Mouse (Mus musculus) layer of hippocampus, postnatal 10 days (tissue): Measurements from ENCODE around the gene Gm3417. TPM values are rescaled to one million over a fixed set of nuclear protein-coding genes. Genes with fewer than 3 reads are reported as not detected.
A peak's percentile ranks its signal among the peaks of the same experiment; 100 is the strongest.
"Not testable (repeated sequence)": the region's sequence is repeated elsewhere in the genome, so short reads cannot be mapped to it uniquely, and the experiment has no call there.

Source experiments
- DNase-seq, 2 experiments: peaks; one replicate each; pipeline ENCODE4 v3.0.0; 2021; ENCODE audit warnings: low spot score in 2 of 2
- long read RNA-seq: library from polyadenylated mRNA; stranded (forward); transcript quantifications from one replicate; pipeline ENCODE4 v2.0.0, GENCODE M21; 2023
- total RNA-seq, 2 experiments: library from RNA; stranded (reverse); gene quantifications; 2 replicates each; pipeline ENCODE4 v1.2.3; 2021

Gene Gm3417
- not detected for total RNA-seq
- long read RNA-seq = 0 reads

DNA sequence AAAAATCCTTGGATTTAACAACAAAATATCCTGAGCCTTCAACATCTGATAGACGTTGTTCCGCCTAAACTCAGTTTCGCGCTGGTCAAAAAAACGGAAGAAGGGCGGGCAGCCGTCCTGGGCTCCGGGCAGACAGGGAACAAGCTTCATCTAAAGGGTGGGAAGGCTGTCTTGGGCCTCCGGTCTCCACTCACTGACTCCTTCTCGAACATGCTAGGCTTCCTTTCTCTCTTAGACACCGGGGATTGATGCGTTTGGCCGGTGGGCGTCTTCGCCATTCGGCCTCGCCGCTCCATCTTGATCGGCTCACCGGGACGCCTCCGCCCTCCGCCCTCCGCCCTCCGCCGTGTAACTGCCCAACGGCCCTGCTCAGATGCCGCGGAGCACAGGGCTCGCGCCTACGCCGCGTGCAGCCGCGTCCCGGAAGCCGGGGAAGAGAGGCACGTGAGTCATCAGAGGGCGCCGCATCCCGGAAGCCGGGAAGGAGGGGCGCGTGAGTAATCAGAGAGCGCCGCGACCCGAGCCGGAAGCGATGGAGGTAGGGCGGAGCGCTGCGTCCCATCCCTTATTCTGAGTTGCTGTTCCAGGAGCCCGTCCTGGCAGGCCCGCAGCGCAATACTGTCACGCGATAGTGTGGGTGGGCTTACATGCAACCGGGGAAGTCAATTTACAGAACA, at the start of gene Gm3417, which contains the start of gene 9030025P20Rik:
Gm3417 (minus strand) TSS at position 429 of the 677 bp plus-strand sequence.
9030025P20Rik (plus strand) TSS at position 107 of the 677 bp plus-strand sequence.
- DNase-seq = not testable (repeated sequence)

- not testable (repeated sequence) for DNase-seq
Observed at GRCm38 (mm10) chr17:15025513-15025912, 46.9 kb upstream of the Gm3417 start.

GRCm38 (mm10) chr17:15024502-15025193, 46.1 kb upstream of the Gm3417 start:
- not testable (repeated sequence) for DNase-seq

GRCm38 (mm10) chr17:15023878-15024492, 45.4 kb upstream of the Gm3417 start:
- not testable (repeated sequence) for DNase-seq

GRCm38 (mm10) chr17:15021503-15022220, 43.1 kb upstream of the Gm3417 start:
- peak; percentile 23 to 30 for DNase-seq

DNA sequence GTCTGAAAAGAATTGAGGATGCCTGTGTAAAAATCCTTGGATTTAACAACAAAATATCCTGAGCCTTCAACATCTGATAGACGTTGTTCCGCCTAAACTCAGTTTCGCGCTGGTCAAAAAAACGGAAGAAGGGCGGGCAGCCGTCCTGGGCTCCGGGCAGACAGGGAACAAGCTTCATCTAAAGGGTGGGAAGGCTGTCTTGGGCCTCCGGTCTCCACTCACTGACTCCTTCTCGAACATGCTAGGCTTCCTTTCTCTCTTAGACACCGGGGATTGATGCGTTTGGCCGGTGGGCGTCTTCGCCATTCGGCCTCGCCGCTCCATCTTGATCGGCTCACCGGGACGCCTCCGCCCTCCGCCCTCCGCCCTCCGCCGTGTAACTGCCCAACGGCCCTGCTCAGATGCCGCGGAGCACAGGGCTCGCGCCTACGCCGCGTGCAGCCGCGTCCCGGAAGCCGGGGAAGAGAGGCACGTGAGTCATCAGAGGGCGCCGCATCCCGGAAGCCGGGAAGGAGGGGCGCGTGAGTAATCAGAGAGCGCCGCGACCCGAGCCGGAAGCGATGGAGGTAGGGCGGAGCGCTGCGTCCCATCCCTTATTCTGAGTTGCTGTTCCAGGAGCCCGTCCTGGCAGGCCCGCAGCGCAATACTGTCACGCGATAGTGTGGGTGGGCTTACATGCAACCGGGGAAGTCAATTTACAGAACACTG, 31.3 kb upstream of the Gm3417 start, which contains the start of gene Gm3435:
Gm3435 (plus strand) TSS at position 471 of the 708 bp plus-strand sequence.
- not testable (repeated sequence) for DNase-seq

DNA sequence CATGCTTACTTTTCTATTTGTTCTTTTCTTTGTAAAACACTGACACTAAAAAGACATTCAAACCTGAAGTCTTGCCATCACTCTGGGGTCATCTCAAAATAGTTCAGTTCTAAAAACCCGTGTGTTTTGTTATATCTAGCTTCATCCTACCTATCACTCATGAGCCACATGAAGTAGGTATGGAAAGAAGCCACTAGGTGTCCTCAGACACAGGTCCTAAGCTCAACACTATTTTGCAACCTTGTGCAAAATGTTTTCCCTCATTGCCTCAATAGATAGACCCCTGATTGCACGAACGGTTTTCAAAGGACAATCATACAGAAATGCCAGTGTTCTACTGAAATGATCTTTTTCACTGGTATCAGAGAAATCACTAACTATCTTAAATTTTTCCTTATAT, 30.5 kb upstream of the Gm3417 start:
- not testable (repeated sequence) for DNase-seq

DNA sequence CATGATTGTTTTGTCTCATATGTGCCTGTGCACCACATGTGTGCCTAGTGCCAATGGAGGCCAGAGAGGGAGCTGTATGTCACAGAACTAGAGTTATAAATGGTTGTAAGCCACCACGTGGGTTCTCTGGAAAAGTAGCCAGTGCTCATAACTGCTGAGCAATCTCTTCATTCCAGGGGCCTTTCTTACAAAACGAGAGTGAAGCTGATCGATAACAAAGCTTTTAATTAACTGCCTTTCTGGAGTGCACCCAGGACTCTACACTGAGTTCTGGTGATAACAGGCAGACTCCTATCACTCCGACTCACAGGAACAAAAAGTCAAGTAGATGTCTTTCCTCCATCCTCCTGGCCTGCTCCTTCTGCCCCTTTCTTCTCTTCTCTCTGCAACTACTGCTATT, 21.5 kb upstream of the Gm3417 start:
- not testable (repeated sequence) for DNase-seq

DNA sequence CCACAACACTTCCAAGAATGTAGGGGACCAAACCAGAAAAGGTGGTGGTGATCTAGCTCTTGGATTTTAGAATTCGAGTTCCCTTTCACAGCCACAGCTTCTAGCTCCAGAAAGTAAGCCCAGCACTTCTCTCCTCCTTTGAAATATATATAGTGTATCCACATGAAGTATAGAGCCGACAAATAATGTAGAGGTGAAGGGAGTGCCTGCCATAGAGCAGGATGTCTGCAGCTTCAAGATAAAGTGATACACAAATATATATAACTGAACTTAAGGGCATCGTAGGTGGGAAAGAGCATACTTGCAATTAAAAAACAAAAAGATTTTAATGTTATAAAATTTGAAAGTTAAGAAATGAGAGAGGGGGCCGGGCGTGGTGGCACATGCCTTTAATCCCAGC, 15.6 kb upstream of the Gm3417 start:
- DNase-seq = not testable (repeated sequence)

DNA sequence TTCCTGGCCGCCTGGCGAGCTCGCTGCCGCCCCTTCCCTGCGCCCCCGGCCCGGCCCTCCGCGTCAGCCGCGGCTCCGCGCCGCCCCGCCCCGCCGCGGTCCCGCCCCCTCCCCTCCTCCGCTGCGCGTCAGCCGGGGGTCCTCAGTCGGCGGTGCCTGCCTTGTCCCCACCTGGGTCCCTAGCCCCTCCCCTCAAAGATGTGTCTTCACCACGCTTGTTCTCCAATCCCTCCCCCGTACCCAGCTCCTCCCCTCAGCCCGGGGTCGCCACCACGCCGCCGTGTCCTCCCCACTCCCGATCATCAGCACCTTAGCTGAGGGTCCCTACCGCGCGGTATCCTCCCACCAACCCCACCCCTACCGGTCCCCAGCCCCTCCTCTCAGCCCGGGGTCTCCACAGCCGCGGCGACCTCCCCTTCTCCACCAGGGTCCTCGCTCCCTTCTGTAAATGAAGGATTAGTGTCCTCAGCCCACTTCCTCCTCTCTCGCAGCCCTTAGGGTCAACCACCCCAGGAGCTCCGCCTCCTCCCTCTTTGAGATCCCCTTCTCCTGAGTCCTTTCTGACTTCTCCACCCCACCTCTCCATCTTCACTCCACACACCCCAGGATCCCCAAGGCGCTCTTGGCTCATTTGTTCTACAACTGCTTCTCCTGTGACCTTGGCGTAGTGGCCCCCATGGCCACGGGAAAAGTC, 14.7 kb upstream of the Gm3417 start:
- not testable (repeated sequence) for DNase-seq

GRCm38 (mm10) chr17:14992522-14993138, 14.0 kb upstream of the Gm3417 start:
- DNase-seq = not testable (repeated sequence)

GRCm38 (mm10) chr17:14990116-14990702, 11.6 kb upstream of the Gm3417 start:
- DNase-seq = peak; percentile 9 to 13

- not testable (repeated sequence) for DNase-seq
Observed at GRCm38 (mm10) chr17:14977718-14978361, 750 bp downstream of the Gm3417 start.

DNA sequence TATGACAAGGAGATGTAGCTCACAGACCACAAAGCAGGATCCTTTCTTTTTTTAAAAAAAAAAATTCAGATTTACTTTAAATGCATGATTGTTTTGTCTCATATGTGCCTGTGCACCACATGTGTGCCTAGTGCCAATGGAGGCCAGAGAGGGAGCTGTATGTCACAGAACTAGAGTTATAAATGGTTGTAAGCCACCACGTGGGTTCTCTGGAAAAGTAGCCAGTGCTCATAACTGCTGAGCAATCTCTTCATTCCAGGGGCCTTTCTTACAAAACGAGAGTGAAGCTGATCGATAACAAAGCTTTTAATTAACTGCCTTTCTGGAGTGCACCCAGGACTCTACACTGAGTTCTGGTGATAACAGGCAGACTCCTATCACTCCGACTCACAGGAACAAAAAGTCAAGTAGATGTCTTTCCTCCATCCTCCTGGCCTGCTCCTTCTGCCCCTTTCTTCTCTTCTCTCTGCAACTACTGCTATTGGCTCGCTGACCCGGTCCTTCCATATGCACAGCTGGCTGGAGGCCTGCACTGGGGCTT, 10.1 kb downstream of the Gm3417 start:
- DNase-seq = not testable (repeated sequence)

DNA sequence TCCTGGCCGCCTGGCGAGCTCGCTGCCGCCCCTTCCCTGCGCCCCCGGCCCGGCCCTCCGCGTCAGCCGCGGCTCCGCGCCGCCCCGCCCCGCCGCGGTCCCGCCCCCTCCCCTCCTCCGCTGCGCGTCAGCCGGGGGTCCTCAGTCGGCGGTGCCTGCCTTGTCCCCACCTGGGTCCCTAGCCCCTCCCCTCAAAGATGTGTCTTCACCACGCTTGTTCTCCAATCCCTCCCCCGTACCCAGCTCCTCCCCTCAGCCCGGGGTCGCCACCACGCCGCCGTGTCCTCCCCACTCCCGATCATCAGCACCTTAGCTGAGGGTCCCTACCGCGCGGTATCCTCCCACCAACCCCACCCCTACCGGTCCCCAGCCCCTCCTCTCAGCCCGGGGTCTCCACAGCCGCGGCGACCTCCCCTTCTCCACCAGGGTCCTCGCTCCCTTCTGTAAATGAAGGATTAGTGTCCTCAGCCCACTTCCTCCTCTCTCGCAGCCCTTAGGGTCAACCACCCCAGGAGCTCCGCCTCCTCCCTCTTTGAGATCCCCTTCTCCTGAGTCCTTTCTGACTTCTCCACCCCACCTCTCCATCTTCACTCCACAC, 16.9 kb downstream of the Gm3417 start:
- not testable (repeated sequence) for DNase-seq

DNA sequence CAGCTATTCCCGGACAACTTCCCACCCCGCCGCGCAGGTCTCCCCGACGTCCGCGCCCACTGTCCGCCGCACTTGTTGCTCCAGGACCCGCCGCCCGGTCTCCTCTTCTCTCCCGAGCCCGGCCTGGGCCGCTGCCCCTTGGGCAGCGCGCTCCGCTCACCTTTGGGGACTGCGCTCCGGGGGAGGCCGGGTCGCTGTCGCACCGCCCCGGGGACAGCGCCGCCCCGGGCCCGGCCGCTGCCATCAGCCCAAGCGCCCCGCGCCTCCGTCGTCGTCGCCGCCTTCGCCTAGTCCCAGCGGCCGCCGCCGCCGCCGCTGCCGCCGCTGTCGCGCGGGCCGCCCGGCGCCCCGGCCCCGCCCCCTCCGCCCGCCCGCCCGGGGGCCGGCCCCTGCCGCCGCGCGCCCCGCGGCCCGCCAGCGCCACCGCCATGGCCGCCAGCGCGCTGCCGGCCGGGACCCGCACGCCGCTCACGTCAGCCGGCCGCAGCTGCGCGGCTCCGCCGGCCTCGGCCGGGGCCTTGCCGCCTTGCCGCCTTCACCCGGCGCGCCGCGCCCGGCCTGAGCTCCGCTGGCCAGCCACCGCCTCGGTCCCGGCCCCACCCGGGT, 17.5 kb downstream of the Gm3417 start, which contains the start of gene Phf10:
Phf10 (minus strand) TSS at position 323 of the 606 bp plus-strand sequence.
- DNase-seq = peak; percentile 41 to 49

GRCm38 (mm10) chr17:14960520-14960919, 18.1 kb downstream of the Gm3417 start:
- DNase-seq = peak; percentile 15 to 28
